Mouse (Mus musculus): Measurements from ENCODE around the gene Lrrc25.

Lrrc25 gene

GRCm38 (mm10) chr8:70599507-70600290, 16.3 kb upstream of the Lrrc25 start:
- peak in 1 of 2 experiments; percentile 26 for DNase-seq

GRCm38 (mm10) chr8:70600473-70601270, 15.3 kb upstream of the Lrrc25 start:
- no peak for DNase-seq

GRCm38 (mm10) chr8:70601271-70601649, 14.7 kb upstream of the Lrrc25 start:
- DNase-seq, result peak; percentile 79

- no peak for DNase-seq
Measured at GRCm38 (mm10) chr8:70602139-70602811, 13.7 kb upstream of the Lrrc25 start.

- DNase-seq, result no peak
Measured at GRCm38 (mm10) chr8:70604558-70604957, 11.4 kb upstream of the Lrrc25 start.

GRCm38 (mm10) chr8:70605871-70606779, 9.8 kb upstream of the Lrrc25 start:
- no peak for DNase-seq

GRCm38 (mm10) chr8:70606780-70607602, 9.0 kb upstream of the Lrrc25 start:
- DNase-seq, result peak in 1 of 2 experiments; percentile 41

DNA sequence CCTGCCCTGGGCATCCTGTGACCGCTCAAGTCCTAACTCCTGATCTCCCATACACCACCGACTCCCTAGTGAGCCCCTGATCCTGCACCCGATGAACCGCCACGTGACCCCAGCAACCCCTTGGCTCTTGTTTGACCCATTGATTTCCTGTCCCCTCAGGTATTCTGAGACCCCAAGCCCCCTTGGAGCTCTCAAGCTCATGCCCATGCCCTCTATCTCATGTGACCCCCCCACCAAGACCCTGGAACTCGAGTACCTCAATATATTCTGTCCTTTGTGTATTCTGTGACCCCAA, 8.4 kb upstream of the Lrrc25 start:
- no peak for DNase-seq

- DNase-seq, result peak in 1 of 2 experiments; percentile 78
Measured at GRCm38 (mm10) chr8:70607898-70608748, 7.8 kb upstream of the Lrrc25 start.

DNA sequence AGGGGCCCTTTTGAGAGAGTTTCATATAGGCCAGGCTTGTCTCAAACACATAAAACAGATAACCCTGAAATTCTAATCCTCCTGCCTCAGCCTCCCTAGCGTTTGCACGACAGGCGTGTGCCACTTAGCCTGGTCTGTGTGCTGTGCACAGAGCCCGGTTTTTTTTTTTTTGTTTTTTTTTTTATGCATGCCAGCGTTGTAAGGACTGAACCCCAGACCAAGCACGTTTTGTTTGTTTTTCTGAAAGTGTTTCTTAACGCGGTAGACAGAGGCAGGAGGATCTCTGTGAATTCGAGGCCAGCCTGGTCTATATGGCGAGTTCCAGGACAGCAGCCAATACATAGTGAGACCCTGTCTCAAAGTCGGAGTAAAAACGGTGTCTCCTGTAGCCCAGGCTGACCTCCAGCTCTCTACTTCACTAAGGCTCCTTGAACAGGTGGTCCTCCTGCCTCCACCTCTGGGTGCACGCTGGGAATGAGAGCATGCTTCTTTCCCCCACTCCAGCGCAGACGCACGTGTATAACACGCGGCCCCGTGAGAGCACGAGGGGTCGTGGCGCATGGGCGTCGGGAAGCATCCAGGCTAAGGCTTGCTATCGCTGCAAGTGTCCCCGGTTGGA, 7.1 kb upstream of the Lrrc25 start, which contains the start of gene Ssbp4:
Gene Ssbp4 (minus strand): TSS at position 124 of the 619 bp plus-strand sequence.
- no peak for DNase-seq

GRCm38 (mm10) chr8:70609368-70609848, 6.5 kb upstream of the Lrrc25 start:
- DNase-seq, result peak in 1 of 2 experiments; percentile 49

- peak; percentile 45 to 55 for DNase-seq
Measured at GRCm38 (mm10) chr8:70609849-70610795, 5.8 kb upstream of the Lrrc25 start.

GRCm38 (mm10) chr8:70610796-70611771, 4.9 kb upstream of the Lrrc25 start:
- peak; percentile 74 to 83 for DNase-seq

DNA sequence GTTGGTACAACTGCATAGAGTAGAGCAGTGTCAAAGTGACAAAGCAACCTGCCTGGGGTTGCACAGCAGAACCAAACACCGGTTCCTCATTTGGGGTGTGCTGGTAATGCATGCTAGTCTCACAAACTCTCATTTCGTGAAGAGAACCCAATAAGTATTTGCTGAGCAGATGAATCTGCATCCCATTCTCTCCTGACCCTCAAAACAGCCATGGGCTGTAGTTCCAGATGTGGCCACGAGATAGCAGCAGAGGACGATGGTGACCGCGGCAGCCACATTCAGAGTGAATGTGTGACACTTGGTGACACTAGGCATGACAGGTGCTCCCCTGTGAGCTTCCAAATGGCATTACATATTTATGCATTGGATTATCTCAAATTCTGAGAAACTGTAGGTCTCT, 4.1 kb upstream of the Lrrc25 start:
- peak; percentile 87 to 89 for DNase-seq

DNA sequence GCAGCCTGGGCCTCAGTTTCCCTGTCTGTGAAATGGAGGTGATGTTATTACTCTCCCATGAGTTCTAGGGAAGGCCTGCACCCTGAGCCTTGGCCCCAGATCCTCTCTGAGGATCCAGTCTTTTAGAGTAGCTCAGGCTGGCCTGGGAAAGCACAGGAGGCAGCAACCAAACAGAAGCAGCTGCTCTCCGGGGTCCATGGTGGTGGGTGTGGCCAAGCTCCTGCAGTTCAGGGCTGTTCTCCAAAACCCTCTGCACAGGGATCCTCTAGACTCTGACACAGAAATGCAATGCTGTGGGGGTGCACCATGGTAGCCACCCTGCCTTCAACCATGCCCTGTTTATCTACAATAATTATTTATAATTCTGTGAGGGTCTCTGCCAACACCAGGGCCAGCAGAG, 2.2 kb upstream of the Lrrc25 start:
- no peak for DNase-seq

GRCm38 (mm10) chr8:70614469-70614868, 1.5 kb upstream of the Lrrc25 start:
- DNase-seq, result no peak

GRCm38 (mm10) chr8:70615281-70615680, 674 bp upstream of the Lrrc25 start:
- no peak for DNase-seq

All from cerebellum, adult 18-20 months (tissue).